Mouse (Mus musculus): ENCODE results near the gene Gm20388. TPM values are rescaled to one million over a fixed set of nuclear protein-coding genes. Genes with fewer than 3 reads are reported as not detected.

Gm20388 gene
- polyA plus RNA-seq, 1 experiment, result 10.6 TPM

- Histone ChIP-seq H3K4me1 (ENCODE audit: control insufficient read depth, insufficient read depth, low read length) (no peaks in the 10 kb centered on the region), H3K4me3 (replicated peaks; ENCODE audit: control insufficient read depth, low read depth, low read length) (no peak overlapping the region), H3K27ac (ENCODE audit: control insufficient read depth, insufficient read depth, low read depth, low read length, poor library complexity) (no peak overlapping the region; the same call in 1 of the 2 replicates)
- TF ChIP-seq POLR2A (IDR thresholded peaks at IDR 0.05; ENCODE audit: borderline replicate concordance, control insufficient read depth, low read depth, low read length) (no peak), CTCF (IDR thresholded peaks at IDR 0.05; ENCODE audit: control insufficient read depth, insufficient read depth, low read length) (no peak)
- WGBS, result 77% methylated on average over 9 of the region's 9 CpGs
These were observed 1838.9 kb downstream of the Gm20388 start for GRCm38 (mm10) chr8:121749501-121749900.

- H3K4me3 ChIP-seq (replicated peaks; ENCODE audit: control insufficient read depth, low read depth, low read length), result no peak overlapping the region
- WGBS, result 29% methylated on average over 3 of the region's 3 CpGs
- no peaks in the 10 kb centered on the region for H3K4me1 ChIP-seq (ENCODE audit: control insufficient read depth, insufficient read depth, low read length)
- no peak overlapping the region for H3K27ac ChIP-seq (ENCODE audit: control insufficient read depth, insufficient read depth, low read depth, low read length, poor library complexity)
- TF ChIP-seq CTCF (IDR thresholded peaks at IDR 0.05; ENCODE audit: control insufficient read depth, insufficient read depth, low read length) (peak; percentile 30; the same call in 1 of the 2 replicates), POLR2A (IDR thresholded peaks at IDR 0.05; ENCODE audit: borderline replicate concordance, control insufficient read depth, low read depth, low read length) (no peak)
These were observed 1839.9 kb downstream of the Gm20388 start for GRCm38 (mm10) chr8:121750512-121750911.

- WGBS, result 22% methylated on average over 3 of the region's 3 CpGs
- Histone ChIP-seq H3K4me3 (replicated peaks; ENCODE audit: control insufficient read depth, low read depth, low read length) (no peak overlapping the region), H3K27ac (ENCODE audit: control insufficient read depth, insufficient read depth, low read depth, low read length, poor library complexity) (no peak overlapping the region), H3K4me1 (ENCODE audit: control insufficient read depth, insufficient read depth, low read length) (no peaks in the 10 kb centered on the region)
- no peak for TF ChIP-seq POLR2A (IDR thresholded peaks at IDR 0.05; ENCODE audit: borderline replicate concordance, control insufficient read depth, low read depth, low read length)
- peak; percentile 97 for TF ChIP-seq CTCF (IDR thresholded peaks at IDR 0.05; ENCODE audit: control insufficient read depth, insufficient read depth, low read length)
These were observed 1840.8 kb downstream of the Gm20388 start for GRCm38 (mm10) chr8:121751407-121751806.

GRCm38 (mm10) chr8:121758470-121758869 lies 1847.8 kb downstream of the Gm20388 start:
- no peak for TF ChIP-seq POLR2A (IDR thresholded peaks at IDR 0.05; ENCODE audit: borderline replicate concordance, control insufficient read depth, low read depth, low read length)
- no peak for TF ChIP-seq CTCF (IDR thresholded peaks at IDR 0.05; ENCODE audit: control insufficient read depth, insufficient read depth, low read length)
- Histone ChIP-seq H3K4me1 (ENCODE audit: control insufficient read depth, insufficient read depth, low read length) (no peaks in the 10 kb centered on the region), H3K27ac (ENCODE audit: control insufficient read depth, insufficient read depth, low read depth, low read length, poor library complexity) (no peak overlapping the region), H3K4me3 (replicated peaks; ENCODE audit: control insufficient read depth, low read depth, low read length) (no peak overlapping the region)
- WGBS, result 73% methylated on average over 12 of the region's 12 CpGs

GRCm38 (mm10) chr8:121760484-121760883 lies 1849.8 kb downstream of the Gm20388 start:
- Histone ChIP-seq H3K27ac (ENCODE audit: control insufficient read depth, insufficient read depth, low read depth, low read length, poor library complexity) (no peak overlapping the region), H3K4me1 (ENCODE audit: control insufficient read depth, insufficient read depth, low read length) (no peaks in the 10 kb centered on the region), H3K4me3 (replicated peaks; ENCODE audit: control insufficient read depth, low read depth, low read length) (no peak overlapping the region)
- no peak for TF ChIP-seq POLR2A (IDR thresholded peaks at IDR 0.05; ENCODE audit: borderline replicate concordance, control insufficient read depth, low read depth, low read length)
- 75% methylated on average over 7 of the region's 7 CpGs for WGBS

- no peak overlapping the region for H3K27ac ChIP-seq (ENCODE audit: control insufficient read depth, insufficient read depth, low read depth, low read length, poor library complexity)
- WGBS, result 34% methylated on average over 10 of the region's 10 CpGs
These were observed 1850.8 kb downstream of the Gm20388 start for GRCm38 (mm10) chr8:121761480-121761879.

GRCm38 (mm10) chr8:121762999-121763699 lies 1852.5 kb downstream of the Gm20388 start:
- Histone ChIP-seq H3K4me3 (replicated peaks; ENCODE audit: control insufficient read depth, low read depth, low read length) (no peak overlapping the region), H3K4me1 (ENCODE audit: control insufficient read depth, insufficient read depth, low read length) (no peaks in the 10 kb centered on the region), H3K27ac (ENCODE audit: control insufficient read depth, insufficient read depth, low read depth, low read length, poor library complexity) (no peak overlapping the region)
- TF ChIP-seq POLR2A (IDR thresholded peaks at IDR 0.05; ENCODE audit: borderline replicate concordance, control insufficient read depth, low read depth, low read length) (no peak), CTCF (IDR thresholded peaks at IDR 0.05; ENCODE audit: control insufficient read depth, insufficient read depth, low read length) (no peak)
- WGBS, result 66% methylated on average over 7 of the region's 7 CpGs

More at GRCm38 (mm10) chr8:121761480-121761879, 1850.8 kb downstream of the Gm20388 start:
- Histone ChIP-seq H3K4me1 (ENCODE audit: control insufficient read depth, insufficient read depth, low read length) (no peaks in the 10 kb centered on the region), H3K4me3 (replicated peaks; ENCODE audit: control insufficient read depth, low read depth, low read length) (no peak overlapping the region)
- TF ChIP-seq CTCF (IDR thresholded peaks at IDR 0.05; ENCODE audit: control insufficient read depth, insufficient read depth, low read length) (no peak), POLR2A (IDR thresholded peaks at IDR 0.05; ENCODE audit: borderline replicate concordance, control insufficient read depth, low read depth, low read length) (no peak)

- WGBS, result 73% methylated on average over 9 of the region's 9 CpGs
- TF ChIP-seq POLR2A (IDR thresholded peaks at IDR 0.05; ENCODE audit: borderline replicate concordance, control insufficient read depth, low read depth, low read length), result no peak
- no peak for TF ChIP-seq CTCF (IDR thresholded peaks at IDR 0.05; ENCODE audit: control insufficient read depth, insufficient read depth, low read length)
- no peaks in the 10 kb centered on the region for H3K4me1 ChIP-seq (ENCODE audit: control insufficient read depth, insufficient read depth, low read length)
- H3K27ac ChIP-seq (ENCODE audit: control insufficient read depth, insufficient read depth, low read depth, low read length, poor library complexity), result no peak overlapping the region
- no peak overlapping the region for H3K4me3 ChIP-seq (replicated peaks; ENCODE audit: control insufficient read depth, low read depth, low read length)
These were observed 1853.0 kb downstream of the Gm20388 start for GRCm38 (mm10) chr8:121763700-121764013.

All from bone marrow, adult 2 months (tissue).